Mouse (Mus musculus) cerebellum, adult 11 months (tissue): ENCODE results near the gene 1700016H13Rik.
A peak's percentile ranks its signal among the peaks of the same experiment; 100 is the strongest.

ENCODE experiments used
- DNase-seq: peaks from one replicate; pipeline ENCODE4 v3.0.0; 2022

The 1700016H13Rik gene

DNA sequence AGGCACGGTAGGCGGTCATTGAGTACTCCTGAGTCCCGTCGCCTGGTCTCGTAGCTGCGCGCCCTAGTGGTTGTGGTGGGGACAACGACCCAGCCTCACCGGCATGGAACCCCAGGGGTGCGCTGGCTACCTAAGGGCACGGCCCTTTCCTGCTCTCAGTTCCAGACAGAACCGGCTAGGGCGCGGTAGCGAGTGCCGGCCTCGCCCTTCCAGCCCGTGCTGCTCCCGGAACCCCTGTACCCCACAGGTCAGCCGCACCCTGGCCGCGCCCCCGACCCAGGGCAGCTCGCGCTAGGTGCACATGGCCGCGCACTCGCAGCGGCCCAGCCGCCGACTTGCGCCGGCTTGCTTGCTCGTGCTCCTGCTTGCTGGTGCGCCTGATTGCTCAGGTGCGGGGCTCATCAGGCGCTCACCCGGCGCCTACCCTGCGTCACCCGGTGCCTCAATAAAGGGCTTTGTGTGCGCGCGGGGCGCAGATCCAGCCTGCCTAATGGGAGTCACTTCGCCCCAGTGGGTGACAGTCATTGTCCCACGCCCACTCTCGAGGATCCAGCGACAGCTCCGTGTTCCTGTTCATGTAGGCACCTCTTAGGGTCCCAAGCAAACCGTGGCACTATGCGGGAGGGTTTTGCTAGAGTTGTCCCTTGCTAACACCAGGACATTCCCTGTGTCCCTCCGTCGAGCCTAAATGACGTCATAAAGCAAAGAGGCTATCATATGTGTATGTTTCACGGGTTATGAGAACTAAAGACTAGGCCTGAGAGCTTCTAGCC is at the start of gene 1700016H13Rik:
Gene 1700016H13Rik, minus strand, starts transcription at position 665 of the 773 bp plus-strand sequence.
- peak; percentile 19 for DNase-seq

GRCm38 (mm10) chr5:103705331-103705730 is 49.5 kb upstream of the 1700016H13Rik start:
- DNase-seq: no peak

DNA sequence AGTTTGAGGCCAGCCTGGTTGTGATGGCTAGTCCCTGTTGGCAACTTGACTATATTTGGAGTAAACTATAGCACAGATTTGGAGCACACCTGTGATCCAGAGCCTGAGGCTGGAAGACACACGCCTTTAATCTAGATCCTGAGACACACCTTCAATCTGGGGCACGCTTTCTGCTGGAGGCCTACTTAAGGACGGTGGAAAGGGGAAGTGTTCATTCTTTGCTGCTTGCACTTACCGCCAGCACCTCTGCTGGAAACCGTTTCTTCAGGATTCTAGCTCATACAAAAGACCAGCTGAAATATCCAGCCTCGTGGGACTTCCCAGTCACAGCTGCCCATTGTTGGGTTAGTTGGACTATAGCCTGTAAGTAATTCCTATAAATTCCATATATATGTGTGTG is 46.7 kb upstream of the 1700016H13Rik start:
- DNase-seq: no peak

- DNase-seq: no peak
Measured at GRCm38 (mm10) chr5:103701466-103701865, 45.7 kb upstream of the 1700016H13Rik start.

- no peak for DNase-seq
Measured at GRCm38 (mm10) chr5:103700661-103701060, 44.9 kb upstream of the 1700016H13Rik start.

DNA sequence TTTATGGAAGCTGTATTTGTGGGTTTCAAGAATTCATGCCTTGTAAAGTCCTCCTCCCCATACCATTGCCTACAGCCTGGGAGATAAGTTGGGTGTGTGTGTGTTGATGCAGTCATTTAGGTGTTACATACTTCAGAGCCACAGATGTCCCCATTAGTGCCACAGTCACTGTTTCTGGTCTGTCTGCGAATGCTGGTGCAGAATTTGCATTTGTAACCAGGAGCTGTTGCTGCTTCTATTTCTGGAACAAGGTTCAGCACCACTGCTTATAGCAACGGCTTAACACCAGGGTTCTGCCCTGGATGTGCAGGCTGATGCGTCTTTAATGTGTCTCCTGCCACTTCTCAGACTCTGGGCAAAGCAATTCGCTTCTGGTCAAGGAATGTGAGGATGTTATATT is 43.7 kb upstream of the 1700016H13Rik start:
- DNase-seq: no peak

DNA sequence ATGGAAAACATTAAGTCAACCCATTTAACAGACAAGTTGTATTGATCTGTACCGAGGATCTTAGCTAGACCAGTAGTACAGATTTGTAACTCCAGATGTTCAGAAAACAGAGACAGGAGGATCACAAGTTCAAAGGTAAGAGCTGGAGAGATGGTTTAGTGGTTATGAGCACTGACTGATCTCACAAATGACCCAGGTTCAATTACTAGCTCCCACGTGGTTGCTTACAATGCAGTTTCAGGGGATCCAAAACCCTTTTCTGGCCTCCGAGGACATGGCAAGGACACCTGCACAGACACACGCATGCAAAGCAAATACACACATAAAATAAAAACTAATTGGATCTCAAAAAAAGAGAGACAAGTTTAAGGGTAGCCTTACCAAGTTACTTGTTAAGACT is 42.8 kb upstream of the 1700016H13Rik start:
- DNase-seq: no peak

GRCm38 (mm10) chr5:103697875-103698491 is 42.2 kb upstream of the 1700016H13Rik start:
- no peak for DNase-seq

- DNase-seq: no peak
Measured at GRCm38 (mm10) chr5:103694094-103694493, 38.3 kb upstream of the 1700016H13Rik start.

- DNase-seq: no peak
Measured at GRCm38 (mm10) chr5:103693041-103693641, 37.3 kb upstream of the 1700016H13Rik start.

GRCm38 (mm10) chr5:103692531-103693040 is 36.8 kb upstream of the 1700016H13Rik start:
- no peak for DNase-seq

DNA sequence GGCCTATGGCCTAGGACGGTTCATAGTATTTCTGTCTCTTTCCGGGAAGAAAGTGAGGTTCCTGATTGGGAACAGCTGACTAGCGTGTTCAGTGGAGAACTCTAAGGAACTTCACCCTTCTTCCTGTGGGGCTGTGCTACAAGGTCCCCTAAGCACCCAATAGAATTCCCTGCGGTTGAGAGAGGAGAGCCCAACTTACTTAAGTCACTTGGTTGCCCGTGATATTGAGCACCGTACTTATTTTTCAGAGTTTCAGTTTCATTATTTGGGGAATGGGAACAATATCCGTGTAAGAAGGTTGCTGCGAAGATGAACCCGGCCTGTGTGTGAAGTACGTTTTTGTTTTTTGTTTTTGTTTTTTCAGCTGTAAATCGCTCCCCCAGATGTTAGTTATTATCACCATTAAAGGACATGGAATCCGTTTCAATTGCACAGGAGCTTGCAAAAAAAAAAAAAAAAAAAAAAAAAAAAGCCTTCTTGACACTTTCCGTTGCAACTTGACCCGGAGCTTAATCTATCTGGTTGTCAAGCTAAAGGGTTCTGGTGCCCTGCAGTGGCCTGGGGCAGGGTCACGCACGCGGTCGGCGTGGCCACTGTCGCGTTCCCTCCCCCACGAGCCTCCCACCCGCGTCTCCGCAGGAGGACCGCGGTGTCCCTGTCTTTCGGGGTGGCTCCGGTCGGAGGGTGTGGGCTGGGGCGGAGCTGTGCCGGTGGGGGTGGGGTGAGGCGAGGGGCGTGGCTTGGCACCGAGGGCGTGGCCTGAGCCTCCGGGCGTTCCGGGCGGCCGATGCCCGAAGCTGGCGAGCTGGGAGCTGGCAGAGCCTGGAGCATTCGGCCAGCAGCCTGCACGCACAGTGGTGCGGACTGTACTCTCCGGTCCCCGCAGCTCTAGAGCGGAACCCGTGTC is 36.1 kb upstream of the 1700016H13Rik start, which contains the start of gene Aff1:
Gene Aff1, plus strand, starts transcription at position 751 of the 907 bp plus-strand sequence.
- DNase-seq: peak; percentile 38

DNA sequence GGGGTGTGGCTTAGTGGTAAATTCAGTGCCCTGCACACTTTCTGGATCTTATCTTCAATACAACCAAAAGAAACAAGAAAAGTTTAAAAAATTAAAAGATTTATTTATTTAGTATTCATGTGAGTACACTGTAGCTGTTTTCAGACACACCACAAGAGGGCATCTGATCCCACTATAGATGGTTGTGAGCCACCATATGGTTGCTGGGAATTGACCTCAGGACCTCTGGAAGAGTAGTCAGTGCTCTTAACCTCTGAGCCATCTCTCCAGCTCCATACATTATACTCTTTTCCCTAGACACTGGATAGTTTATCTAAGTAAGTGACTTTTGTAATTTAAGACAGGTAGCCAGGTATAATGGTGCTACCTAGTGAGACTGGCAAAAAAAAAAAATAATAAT is 35.4 kb upstream of the 1700016H13Rik start:
- DNase-seq: no peak

GRCm38 (mm10) chr5:103690190-103690589 is 34.4 kb upstream of the 1700016H13Rik start:
- no peak for DNase-seq

DNA sequence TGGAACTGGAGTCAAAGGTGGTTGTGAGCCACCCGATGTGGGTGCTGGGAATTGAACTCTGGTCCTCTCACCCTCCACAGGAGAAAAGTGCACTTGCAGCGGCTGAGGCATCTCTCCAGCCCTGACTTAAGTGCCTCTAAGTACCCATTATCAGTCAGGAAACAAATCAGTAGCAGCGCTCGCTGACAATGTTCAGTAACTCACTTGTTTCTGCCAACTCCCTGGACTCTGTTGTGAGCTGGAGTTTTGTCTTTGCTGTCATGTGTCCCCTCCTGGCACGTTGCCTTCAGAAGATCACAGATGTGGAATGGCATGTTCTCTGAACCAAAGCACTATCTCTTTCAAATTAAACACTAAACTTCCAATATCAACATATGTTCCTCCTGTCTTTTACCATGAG is 33.8 kb upstream of the 1700016H13Rik start:
- no peak for DNase-seq

DNA sequence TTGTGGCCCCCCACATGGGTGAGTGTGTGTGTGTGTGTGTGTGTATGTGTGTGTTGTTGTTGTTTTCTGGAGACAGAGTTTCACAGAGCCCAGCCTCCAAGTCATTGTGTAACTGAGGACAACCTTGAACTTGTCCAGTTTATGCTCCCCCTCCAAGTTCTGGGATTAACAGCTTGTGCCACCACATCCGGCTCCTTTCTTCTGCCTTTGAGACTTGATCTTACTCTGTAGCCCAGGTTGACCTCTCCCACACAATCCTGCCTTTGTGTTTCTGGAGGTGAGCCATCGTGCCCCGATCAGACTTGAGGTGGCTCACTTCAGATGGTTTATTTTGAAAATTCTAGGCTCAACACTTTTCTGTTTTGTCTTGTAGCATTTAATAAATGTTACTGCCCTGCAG is 26.0 kb upstream of the 1700016H13Rik start:
- DNase-seq: no peak

GRCm38 (mm10) chr5:103680381-103680780 is 24.6 kb upstream of the 1700016H13Rik start:
- peak; percentile 55 for DNase-seq

DNA sequence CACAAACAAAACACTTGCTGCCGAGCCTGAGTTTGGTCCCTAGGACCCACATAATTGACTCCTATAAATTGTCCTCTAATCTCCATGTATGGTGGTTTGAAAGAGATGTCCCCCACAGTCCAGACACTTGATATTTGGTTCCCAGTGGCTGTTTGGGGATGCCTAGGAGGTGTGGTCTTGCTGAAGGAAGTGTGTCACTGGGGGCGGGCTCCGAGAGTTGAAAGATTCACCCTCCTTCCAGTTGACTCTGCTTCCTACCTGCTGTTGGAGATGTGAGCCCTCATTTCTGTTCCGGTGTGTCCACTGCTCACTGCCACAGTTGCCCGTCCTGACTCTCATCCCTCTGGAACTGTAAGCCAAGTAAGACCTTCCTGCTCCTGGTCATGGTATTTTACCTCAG is 23.2 kb upstream of the 1700016H13Rik start:
- no peak for DNase-seq

- DNase-seq: no peak
Measured at GRCm38 (mm10) chr5:103677894-103678293, 22.1 kb upstream of the 1700016H13Rik start.

GRCm38 (mm10) chr5:103676289-103676881 is 20.6 kb upstream of the 1700016H13Rik start:
- DNase-seq: no peak

- DNase-seq: no peak
Measured at GRCm38 (mm10) chr5:103674482-103674881, 18.7 kb upstream of the 1700016H13Rik start.

GRCm38 (mm10) chr5:103673611-103674010 is 17.8 kb upstream of the 1700016H13Rik start:
- no peak for DNase-seq
